Mouse (Mus musculus): Measurements from ENCODE around the gene Zfpl1.

- TF ChIP-seq POLR2A (IDR thresholded peaks at IDR 0.05; ENCODE audit: insufficient read depth, low read length) (no peak), CTCF (IDR thresholded peaks at IDR 0.05; ENCODE audit: low read depth, low read length) (no peak)
Measured at GRCm38 (mm10) chr19:6082156-6082555, 2.6 kb downstream of the Zfpl1 start, which contains the start of gene Gm28374.

Measured in ES-Bruce4 (cell line).